Mouse (Mus musculus): ENCODE measurements around the gene Rraga. TPM values are rescaled to one million over a fixed set of nuclear protein-coding genes. Genes with fewer than 3 reads are reported as not detected.

The Rraga gene
- 25.2 and 26.3 TPM in 2 replicates for polyA plus RNA-seq (2015; fragmentation: Nextera tagmentation; extraction: Ambion mirVana)

DNA sequence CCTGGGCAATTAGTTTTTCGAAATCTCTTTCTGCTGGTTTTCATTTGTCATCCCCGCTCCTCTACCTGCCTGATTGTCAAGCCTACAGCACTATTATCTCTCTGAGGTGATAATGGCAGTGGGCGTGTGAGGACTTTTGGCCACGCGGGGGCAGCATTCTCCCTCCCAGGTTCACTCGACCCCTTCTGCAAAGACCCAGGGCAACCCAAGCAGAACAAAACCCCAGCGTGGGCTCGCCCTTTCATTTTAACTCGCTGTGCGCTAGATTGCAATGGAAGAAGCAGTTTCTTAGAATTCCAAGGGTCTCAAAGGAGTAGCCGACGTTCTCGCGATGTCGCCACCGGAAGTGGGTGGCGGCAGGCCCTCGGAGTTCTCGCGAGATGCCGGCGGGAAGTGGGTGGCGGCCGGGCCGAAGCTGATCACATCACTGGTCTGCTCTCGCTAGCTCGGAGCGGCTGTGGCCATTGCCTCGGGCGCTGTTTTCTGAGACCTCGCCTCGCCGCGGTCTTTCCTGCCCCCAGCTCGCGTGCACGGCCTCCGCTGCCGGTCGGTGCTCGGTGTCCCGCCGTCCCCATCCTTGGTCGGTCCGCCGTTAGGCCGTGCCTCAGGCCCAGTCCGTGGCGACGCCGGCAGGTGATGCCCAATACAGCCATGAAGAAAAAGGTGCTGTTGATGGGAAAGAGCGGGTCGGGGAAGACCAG lies at the start of gene Rraga:
TSS of gene Rraga (plus strand) at position 386 of the 701 bp plus-strand sequence.
- Histone ChIP-seq H3K9me3 (replicated peaks) (no peaks in the 10 kb centered on the region), H3K4me1 (replicated peaks) (peaks cover 28% of the 10 kb centered on the region), H3K27ac (replicated peaks) (peak within 1 kb of the TSS; percentile 98), H3K4me3 (replicated peaks) (peak within 1 kb of the TSS; percentile 89), H3K36me3 (replicated peaks) (peaks cover 13% of the 10 kb centered on the region), H3K9ac (peak within 1 kb of the TSS; percentile 91), H3K27me3 (0 out of 2 replicates have a peak, but pooled peaks cover 6% of the 10 kb centered on the region), H3K4me2 (peak within 1 kb of the TSS; percentile 85)
- under 1% methylated on average over 53 of the region's 53 CpGs for WGBS (ENCODE audit: insufficient replicate concordance)
- peak; percentile 96 for ATAC-seq (ENCODE audit: insufficient read depth)

DNA sequence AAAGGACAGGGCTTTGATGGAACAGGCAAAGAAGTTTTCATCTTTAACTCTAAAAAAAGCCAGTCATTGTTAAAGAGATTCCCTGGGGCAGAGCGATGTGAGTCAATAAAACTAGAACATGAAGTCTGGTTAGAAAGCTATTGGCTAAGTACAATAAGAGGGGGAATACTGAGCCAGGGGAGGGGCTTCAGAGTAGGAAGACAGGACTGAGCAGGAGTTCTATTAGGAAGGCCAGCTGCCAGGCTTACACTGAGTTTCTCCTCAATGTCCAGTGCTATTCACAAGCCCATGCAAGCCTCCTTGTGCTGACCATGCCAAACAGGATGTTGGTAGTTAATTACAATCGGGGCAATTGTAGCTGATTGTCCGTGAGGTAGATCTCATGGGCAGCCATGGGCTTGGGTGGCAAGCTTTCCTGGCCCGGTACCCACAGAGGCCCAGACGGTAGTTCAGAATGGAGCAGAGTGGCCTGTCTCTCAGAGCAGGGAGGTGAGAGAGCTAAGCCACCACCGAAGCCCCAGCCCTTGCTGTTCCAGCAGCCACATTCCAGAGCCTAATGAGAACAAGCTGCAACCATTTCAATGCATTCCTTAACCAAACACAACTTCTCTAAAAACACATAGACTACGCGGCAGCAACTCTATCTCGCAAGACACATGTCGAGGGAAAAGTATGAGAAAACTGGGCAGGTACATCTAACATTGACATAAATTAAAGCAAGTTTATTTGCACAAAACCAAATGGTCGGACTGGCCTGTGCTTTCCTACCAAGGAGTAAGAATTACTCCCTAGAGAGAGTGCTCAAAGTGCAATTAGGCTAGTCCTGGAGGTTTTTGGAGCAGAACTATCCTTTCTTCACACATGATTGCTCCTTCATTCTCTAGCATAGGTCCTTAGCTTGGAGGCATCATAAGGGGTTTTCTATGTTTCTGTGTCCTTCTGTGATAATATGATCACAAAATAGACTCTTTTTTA lies 48.0 kb upstream of the Rraga start:
- Histone ChIP-seq H3K4me3 (replicated peaks) (no peak overlapping the region), H3K9ac (no peak overlapping the region), H3K9me3 (replicated peaks) (no peaks in the 10 kb centered on the region), H3K4me1 (replicated peaks) (no peaks in the 10 kb centered on the region), H3K36me3 (replicated peaks) (no peaks in the 10 kb centered on the region), H3K27me3 (no peaks in the 10 kb centered on the region), H3K27ac (replicated peaks) (no peak overlapping the region), H3K4me2 (no peak overlapping the region)
- no peak for ATAC-seq (ENCODE audit: insufficient read depth)
- WGBS (ENCODE audit: insufficient replicate concordance), result 65% methylated on average over 11 of the region's 11 CpGs

DNA sequence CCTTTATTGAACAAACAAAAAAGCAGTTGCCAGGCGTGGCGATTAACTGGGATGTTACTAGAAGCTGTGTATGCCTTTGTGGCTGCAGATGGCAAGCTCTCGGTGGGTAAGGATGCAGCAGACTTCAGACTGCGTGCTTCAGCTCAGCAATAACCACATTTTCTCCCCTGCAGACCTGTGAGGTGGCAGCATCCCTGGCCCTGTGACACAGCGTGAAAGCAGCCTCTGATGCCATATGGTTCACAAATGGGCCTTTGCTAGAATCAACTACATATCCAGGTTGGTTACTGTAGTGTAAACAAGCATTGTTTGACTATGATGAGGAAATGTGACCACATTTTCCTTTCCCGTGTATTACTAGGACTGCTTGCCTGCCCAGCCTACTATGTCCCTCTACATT lies 46.3 kb upstream of the Rraga start:
- no peak overlapping the region for H3K27ac ChIP-seq (replicated peaks)
- H3K9ac ChIP-seq, result no peak overlapping the region
- no peak for ATAC-seq (ENCODE audit: insufficient read depth)
- no peaks in the 10 kb centered on the region for H3K9me3 ChIP-seq (replicated peaks)
- H3K4me1 ChIP-seq (replicated peaks), result no peaks in the 10 kb centered on the region
- no peak overlapping the region for H3K4me3 ChIP-seq (replicated peaks)
- 51% methylated on average over 6 of the region's 6 CpGs for WGBS (ENCODE audit: insufficient replicate concordance)
- no peaks in the 10 kb centered on the region for H3K36me3 ChIP-seq (replicated peaks)
- H3K4me2 ChIP-seq, result no peak overlapping the region
- no peaks in the 10 kb centered on the region for H3K27me3 ChIP-seq

DNA sequence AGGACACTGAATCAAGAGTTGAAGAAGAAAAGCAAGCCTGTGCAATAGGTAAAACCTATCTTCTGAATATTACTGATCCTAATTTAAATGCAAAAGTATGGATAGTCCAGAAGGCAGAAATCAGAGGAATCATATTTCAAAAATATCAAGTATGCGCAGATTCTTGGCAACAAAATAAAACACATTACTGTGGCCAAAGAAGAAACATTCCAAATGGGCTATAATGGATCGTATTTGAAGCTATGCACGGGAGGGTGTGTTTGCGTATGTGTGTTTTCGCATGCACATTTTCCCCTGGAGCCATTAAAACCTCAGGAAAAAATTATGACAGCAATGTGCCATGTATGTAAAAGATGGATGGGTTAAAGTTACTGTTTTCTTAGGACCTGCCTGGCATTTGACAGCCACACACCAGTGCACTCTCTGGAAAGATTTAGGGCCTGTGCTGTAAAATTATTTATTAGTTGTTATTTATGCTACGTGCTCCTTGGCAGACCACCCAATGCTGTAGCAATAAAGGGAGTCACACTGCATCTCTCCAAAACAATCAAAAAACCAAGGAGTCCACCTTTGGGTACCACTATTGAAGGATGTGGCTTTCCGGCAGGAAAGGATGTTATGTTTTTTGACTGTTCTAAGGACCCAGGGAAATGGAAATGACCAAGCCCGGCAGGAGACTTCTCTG lies 41.9 kb upstream of the Rraga start:
- H3K4me1 ChIP-seq (replicated peaks), result no peaks in the 10 kb centered on the region
- ATAC-seq (ENCODE audit: insufficient read depth), result no peak
- no peaks in the 10 kb centered on the region for H3K27me3 ChIP-seq
- H3K9ac ChIP-seq, result no peak overlapping the region
- no peak overlapping the region for H3K4me3 ChIP-seq (replicated peaks)
- H3K27ac ChIP-seq (replicated peaks), result no peak overlapping the region
- H3K4me2 ChIP-seq, result no peak overlapping the region
- no peaks in the 10 kb centered on the region for H3K36me3 ChIP-seq (replicated peaks)
- no peaks in the 10 kb centered on the region for H3K9me3 ChIP-seq (replicated peaks)
- 67% methylated on average over 8 of the region's 8 CpGs for WGBS (ENCODE audit: insufficient replicate concordance)

DNA sequence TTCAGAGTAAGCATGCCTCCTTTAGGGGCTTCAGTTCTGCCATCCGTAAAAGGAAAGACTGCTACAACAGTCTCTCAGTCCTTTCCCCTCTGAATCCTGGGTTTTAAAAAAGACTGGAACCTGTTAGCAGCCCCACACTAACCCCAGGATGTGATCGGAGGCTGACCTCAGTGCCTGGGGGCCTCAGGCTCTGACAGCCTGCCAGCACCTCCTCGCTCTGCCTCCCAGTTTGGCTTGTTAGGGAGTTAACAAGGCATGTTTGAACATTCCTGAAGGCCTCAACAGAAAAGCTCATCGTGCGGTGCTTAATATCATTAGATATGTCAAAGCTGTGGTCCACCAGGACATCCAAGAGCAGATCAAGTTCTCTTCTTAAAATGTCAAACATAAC lies 41.4 kb upstream of the Rraga start:
- 65% methylated on average over 5 of the region's 5 CpGs for WGBS (ENCODE audit: insufficient replicate concordance)
- H3K27me3 ChIP-seq, result no peaks in the 10 kb centered on the region
- no peaks in the 10 kb centered on the region for H3K9me3 ChIP-seq (replicated peaks)
- no peak overlapping the region for H3K4me2 ChIP-seq
- no peak overlapping the region for H3K27ac ChIP-seq (replicated peaks)
- no peak for ATAC-seq (ENCODE audit: insufficient read depth)
- H3K36me3 ChIP-seq (replicated peaks), result no peaks in the 10 kb centered on the region
- no peak overlapping the region for H3K4me3 ChIP-seq (replicated peaks)
- H3K9ac ChIP-seq, result no peak overlapping the region
- H3K4me1 ChIP-seq (replicated peaks), result no peaks in the 10 kb centered on the region

DNA sequence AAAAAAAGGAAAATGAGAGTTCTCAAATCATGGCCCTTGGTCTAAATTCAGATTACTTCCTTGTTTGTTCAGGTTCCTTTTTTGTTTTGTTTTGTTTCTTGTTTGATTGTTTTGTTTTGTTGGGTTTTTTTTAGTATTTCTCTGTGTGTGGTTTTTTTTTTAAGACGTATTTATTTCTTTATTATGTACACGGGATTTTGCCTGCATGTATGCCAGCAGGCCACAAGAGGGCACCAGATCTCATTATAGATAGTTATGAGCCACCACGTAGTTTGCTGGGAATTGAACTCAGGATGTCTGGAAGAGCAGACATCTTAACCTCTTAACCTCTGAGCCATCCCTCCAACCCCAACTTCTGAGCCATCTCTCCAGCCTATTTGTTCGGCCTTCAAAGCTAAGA lies 37.5 kb upstream of the Rraga start:
- Histone ChIP-seq H3K4me2 (no peak overlapping the region), H3K27me3 (no peaks in the 10 kb centered on the region), H3K27ac (replicated peaks) (no peak overlapping the region), H3K9ac (no peak overlapping the region), H3K36me3 (replicated peaks) (no peaks in the 10 kb centered on the region), H3K9me3 (replicated peaks) (no peaks in the 10 kb centered on the region), H3K4me1 (replicated peaks) (no peaks in the 10 kb centered on the region), H3K4me3 (replicated peaks) (no peak overlapping the region)
- WGBS (ENCODE audit: insufficient replicate concordance), result 20% methylated on average over 4 of the region's 4 CpGs
- ATAC-seq (ENCODE audit: insufficient read depth), result no peak

DNA sequence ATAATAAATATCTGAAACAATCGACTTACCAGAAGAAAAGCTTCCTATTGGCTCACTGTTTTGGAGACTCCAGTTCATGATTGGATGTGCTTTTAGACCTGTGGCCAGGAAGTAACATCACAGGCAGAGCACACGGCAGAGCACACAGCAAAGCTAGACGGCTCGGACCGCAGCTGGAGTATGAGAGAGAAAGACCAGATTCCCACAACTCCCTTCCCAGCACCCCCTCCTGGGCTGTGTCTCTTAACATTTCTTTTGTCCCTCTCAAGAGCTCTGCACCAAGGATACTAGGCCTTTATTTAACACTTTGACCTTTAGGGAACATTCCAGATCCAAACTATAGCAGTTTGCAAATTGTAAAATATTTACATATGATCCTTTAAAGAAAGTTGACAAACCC lies 36.5 kb upstream of the Rraga start:
- no peaks in the 10 kb centered on the region for H3K9me3 ChIP-seq (replicated peaks)
- no peak overlapping the region for H3K4me2 ChIP-seq
- WGBS (ENCODE audit: insufficient replicate concordance), result 75% methylated on average over 5 of the region's 5 CpGs
- no peaks in the 10 kb centered on the region for H3K36me3 ChIP-seq (replicated peaks)
- H3K9ac ChIP-seq, result no peak overlapping the region
- H3K27me3 ChIP-seq, result no peaks in the 10 kb centered on the region
- no peak overlapping the region for H3K27ac ChIP-seq (replicated peaks)
- no peaks in the 10 kb centered on the region for H3K4me1 ChIP-seq (replicated peaks)
- ATAC-seq (ENCODE audit: insufficient read depth), result no peak
- no peak overlapping the region for H3K4me3 ChIP-seq (replicated peaks)

DNA sequence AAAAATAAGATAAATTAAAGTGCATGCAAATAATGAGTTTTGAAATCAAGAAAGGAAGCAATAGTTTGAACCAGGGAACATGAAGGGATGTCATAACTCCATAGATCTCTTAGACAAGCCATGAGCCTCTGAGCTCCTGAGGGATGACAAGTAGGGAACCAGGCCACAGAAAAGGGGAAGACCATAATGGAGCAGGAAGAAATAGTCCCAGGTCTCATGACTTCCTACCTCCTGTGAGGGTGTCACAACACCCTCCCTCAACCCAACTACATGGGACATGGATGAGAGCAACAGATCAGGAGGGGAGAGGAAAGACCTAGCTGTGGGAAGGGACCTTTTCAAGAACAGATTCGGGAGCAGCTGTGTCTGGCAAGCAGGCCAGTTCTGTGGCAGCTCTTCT lies 33.9 kb upstream of the Rraga start:
- no peak overlapping the region for H3K4me3 ChIP-seq (replicated peaks)
- H3K36me3 ChIP-seq (replicated peaks), result no peaks in the 10 kb centered on the region
- WGBS (ENCODE audit: insufficient replicate concordance), result 63% methylated on average over 1 of the region's 1 CpGs
- no peak for ATAC-seq (ENCODE audit: insufficient read depth)
- H3K9ac ChIP-seq, result no peak overlapping the region
- H3K9me3 ChIP-seq (replicated peaks), result no peaks in the 10 kb centered on the region
- H3K4me1 ChIP-seq (replicated peaks), result no peaks in the 10 kb centered on the region
- H3K4me2 ChIP-seq, result no peak overlapping the region
- no peak overlapping the region for H3K27ac ChIP-seq (replicated peaks)
- H3K27me3 ChIP-seq, result no peaks in the 10 kb centered on the region

DNA sequence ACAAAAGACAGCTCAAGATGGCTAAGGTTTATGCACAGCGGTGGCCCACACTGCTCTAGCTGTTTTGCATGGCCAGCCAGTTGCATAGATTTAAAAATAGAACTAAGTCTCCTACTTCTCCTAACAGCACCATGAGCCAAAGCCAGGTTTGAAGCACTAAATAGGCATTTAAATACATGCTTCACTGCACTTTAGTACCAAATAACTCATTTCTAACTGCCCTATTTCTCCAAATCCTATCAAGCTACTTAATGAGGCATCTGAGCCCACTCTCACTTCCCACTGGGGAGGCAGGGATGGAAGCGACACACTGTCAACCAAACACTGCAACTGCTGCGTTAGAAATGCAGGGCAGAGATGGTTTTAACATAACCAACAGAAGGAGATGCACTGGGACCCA lies 31.5 kb upstream of the Rraga start:
- H3K9me3 ChIP-seq (replicated peaks), result no peaks in the 10 kb centered on the region
- H3K4me1 ChIP-seq (replicated peaks), result no peaks in the 10 kb centered on the region
- no peak for ATAC-seq (ENCODE audit: insufficient read depth)
- H3K27me3 ChIP-seq, result no peaks in the 10 kb centered on the region
- H3K27ac ChIP-seq (replicated peaks), result no peak overlapping the region
- H3K9ac ChIP-seq, result no peak overlapping the region
- H3K36me3 ChIP-seq (replicated peaks), result no peaks in the 10 kb centered on the region
- WGBS (ENCODE audit: insufficient replicate concordance), result 64% methylated on average over 3 of the region's 3 CpGs
- no peak overlapping the region for H3K4me3 ChIP-seq (replicated peaks)
- H3K4me2 ChIP-seq, result no peak overlapping the region

DNA sequence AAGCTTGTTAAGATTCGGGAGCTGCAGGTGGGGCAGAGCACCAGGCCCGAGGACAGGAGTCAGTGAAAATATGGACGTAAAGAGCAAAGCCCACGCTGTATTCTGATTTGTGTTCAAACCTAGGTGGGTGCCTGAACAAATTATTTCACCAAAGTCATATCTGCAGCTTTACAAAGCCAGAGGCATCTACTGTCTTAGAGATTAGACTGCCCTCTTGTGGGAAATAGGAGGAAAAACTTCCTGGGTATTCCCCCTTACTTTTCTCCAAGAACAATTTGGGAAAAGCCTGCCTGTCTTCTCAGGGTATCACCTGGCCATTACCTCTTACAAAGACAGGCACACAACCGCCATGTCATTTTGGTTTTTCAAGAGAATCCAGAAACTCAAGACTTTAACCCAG lies 29.9 kb upstream of the Rraga start:
- H3K27me3 ChIP-seq, result no peaks in the 10 kb centered on the region
- ATAC-seq (ENCODE audit: insufficient read depth), result no peak
- H3K4me3 ChIP-seq (replicated peaks), result no peak overlapping the region
- no peak overlapping the region for H3K4me2 ChIP-seq
- no peaks in the 10 kb centered on the region for H3K36me3 ChIP-seq (replicated peaks)
- H3K4me1 ChIP-seq (replicated peaks), result no peaks in the 10 kb centered on the region
- H3K27ac ChIP-seq (replicated peaks), result no peak overlapping the region
- 48% methylated on average over 5 of the region's 5 CpGs for WGBS (ENCODE audit: insufficient replicate concordance)
- no peaks in the 10 kb centered on the region for H3K9me3 ChIP-seq (replicated peaks)
- H3K9ac ChIP-seq, result no peak overlapping the region

DNA sequence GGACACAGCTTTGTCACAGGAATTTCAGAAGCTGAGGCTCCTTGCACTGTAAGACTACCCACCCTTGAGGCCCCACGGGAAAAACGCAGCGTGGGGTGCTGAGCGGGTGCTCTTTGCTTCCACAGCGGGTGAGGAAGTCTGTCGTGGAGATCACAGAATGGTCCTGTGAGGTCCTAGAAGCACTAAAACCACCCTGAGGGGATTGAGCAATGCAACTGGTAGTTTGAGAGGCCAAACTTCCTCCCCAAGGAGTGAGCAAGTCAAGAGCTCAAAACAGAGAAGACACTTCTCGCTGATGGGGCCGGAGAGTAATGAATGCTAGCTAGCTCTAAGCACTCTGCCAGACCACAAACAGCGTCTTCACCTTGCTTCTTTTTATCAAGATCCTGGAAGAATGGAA lies 27.1 kb upstream of the Rraga start:
- H3K27ac ChIP-seq (replicated peaks), result no peak overlapping the region
- H3K4me1 ChIP-seq (replicated peaks), result no peaks in the 10 kb centered on the region
- H3K4me3 ChIP-seq (replicated peaks), result no peak overlapping the region
- no peak overlapping the region for H3K9ac ChIP-seq
- no peak overlapping the region for H3K4me2 ChIP-seq
- H3K9me3 ChIP-seq (replicated peaks), result no peaks in the 10 kb centered on the region
- WGBS (ENCODE audit: insufficient replicate concordance), result 39% methylated on average over 9 of the region's 9 CpGs
- H3K27me3 ChIP-seq, result no peaks in the 10 kb centered on the region
- H3K36me3 ChIP-seq (replicated peaks), result no peaks in the 10 kb centered on the region
- ATAC-seq (ENCODE audit: insufficient read depth), result no peak

Measured in liver, embryonic 15.5 days (tissue).